Mouse (Mus musculus) embryo, embryonic 11.5 days (tissue): ENCODE measurements around the gene Olfr1062.
"Not testable (repeated sequence)": the region's sequence is repeated elsewhere in the genome, so short reads cannot be mapped to it uniquely, and the experiment has no call there.

Experiments used
- DNase-seq: peaks from one replicate; pipeline ENCODE4 v3.0.0-alpha.2; 2012; ENCODE audit warnings: low read depth, low spot score

The Olfr1062 gene

GRCm38 (mm10) chr2:86426649-86427048 lies at the start of gene Olfr1062:
Olfr1062 (minus strand) TSS chr2:86426749.
- not testable (repeated sequence) for DNase-seq

GRCm38 (mm10) chr2:86464442-86465109 lies 38.0 kb upstream of the Olfr1062 start:
- no peak for DNase-seq

GRCm38 (mm10) chr2:86460434-86460833 lies 33.9 kb upstream of the Olfr1062 start:
- DNase-seq = no peak

- DNase-seq = no peak
Measured at GRCm38 (mm10) chr2:86456169-86456568, 29.6 kb upstream of the Olfr1062 start, which contains the start of gene Olfr1066. Olfr1066 (minus strand) TSS chr2:86456269.

- not testable (repeated sequence) for DNase-seq
Measured at GRCm38 (mm10) chr2:86450491-86450890, 23.9 kb upstream of the Olfr1062 start, which contains the start of gene Olfr1065. Olfr1065 (minus strand) TSS chr2:86450591.

GRCm38 (mm10) chr2:86442101-86442500 lies 15.6 kb upstream of the Olfr1062 start:
- not testable (repeated sequence) for DNase-seq

GRCm38 (mm10) chr2:86428511-86428910 lies 2.0 kb upstream of the Olfr1062 start:
- DNase-seq = not testable (repeated sequence)

GRCm38 (mm10) chr2:86413950-86414349 lies 12.6 kb downstream of the Olfr1062 start, which contains the start of gene Olfr1061:
Olfr1061 (minus strand) TSS chr2:86414050.
- DNase-seq = no peak

- no peak for DNase-seq
Measured at GRCm38 (mm10) chr2:86395114-86395513, 31.4 kb downstream of the Olfr1062 start.

GRCm38 (mm10) chr2:86388461-86388860 lies 38.1 kb downstream of the Olfr1062 start, which contains the start of gene Olfr1058:
Olfr1058 (minus strand) TSS chr2:86388561.
- DNase-seq = not testable (repeated sequence)

- no peak for DNase-seq
Measured at GRCm38 (mm10) chr2:86378293-86378692, 48.3 kb downstream of the Olfr1062 start, which contains the start of gene Olfr1057. Olfr1057 (minus strand) TSS chr2:86378393.
